Mouse (Mus musculus) lung, embryonic 16.5 days (tissue): ENCODE results near the gene Grin2b. TPM values are rescaled to one million over a fixed set of nuclear protein-coding genes. Genes with fewer than 3 reads are reported as not detected.

Experiments used
- ATAC-seq: fragments of 200-750 bp; cut with Nextera tagmentation; 2 replicates; pipeline ENCODE4 v1.8.0; 2017; ENCODE audit warnings: low read depth, mild to moderate bottlenecking, moderate library complexity
- H3K27ac ChIP-seq: fragments of 300-500 bp; sonication (generic); 2 replicates; pipeline ENCODE4 v1.5.1; 2014; ENCODE audit warnings: mild to moderate bottlenecking, control low read depth, low read length
- H3K27me3 ChIP-seq: fragments of 300-500 bp; sonication (generic); 2 replicates; pipeline ENCODE4 v1.6.1; 2014; ENCODE audit warnings: low read depth, low read length, mixed read lengths; ENCODE audit not compliant: control insufficient read depth, insufficient read depth
- H3K36me3 ChIP-seq: fragments of 300-500 bp; sonication (generic); 2 replicates; pipeline ENCODE4 v1.6.1; 2014; ENCODE audit warnings: low read length; ENCODE audit not compliant: control insufficient read depth, insufficient read depth
- H3K4me1 ChIP-seq: fragments of 300-500 bp; sonication (generic); replicated peaks from 2 replicates; pipeline ENCODE4 v1.6.1; 2014; ENCODE audit warnings: low read length, mixed read lengths; ENCODE audit not compliant: control insufficient read depth, insufficient read depth
- H3K4me2 ChIP-seq: fragments of 300-500 bp; sonication (generic); 2 replicates; pipeline ENCODE4 v1.6.1; 2014; ENCODE audit warnings: low read depth, low read length, control low read depth
- H3K4me3 ChIP-seq: fragments of 300-500 bp; sonication (generic); 2 replicates; pipeline ENCODE4 v1.5.1; 2014; ENCODE audit warnings: mild to moderate bottlenecking, low read length, control low read depth
- H3K9ac ChIP-seq: fragments of 300-500 bp; sonication (generic); 2 replicates; pipeline ENCODE4 v1.6.1; 2014; ENCODE audit warnings: low read length, control low read depth
- H3K9me3 ChIP-seq: fragments of 300-500 bp; sonication (generic); 2 replicates; pipeline ENCODE4 v1.6.1; 2016; ENCODE audit warnings: low read length; ENCODE audit not compliant: control insufficient read depth
- WGBS: fragments of 180-500 bp; shearing (Covaris S2); extraction: QIAGEN DNeasy Blood & Tissue Kit; methylation state at CpG from one replicate; pipeline ENCODE4 v1.1.7; 2014; 5-methylcytosine and 5-hydroxymethylcytosine counted together
- polyA plus RNA-seq: library from polyadenylated mRNA; unstranded; fragments of >200 nt; fragmentation: Nextera tagmentation; extraction: Ambion mirVana; gene quantifications from 2 replicates; pipeline ENCODE4 v1.2.1, GENCODE M21; 2015

The Grin2b gene
- polyA plus RNA-seq, 1 experiment from 2014 or later: 2.8 TPM

- ATAC-seq: no peak
- Histone ChIP-seq H3K9ac (no peak overlapping the region), H3K27me3 (no peaks in the 10 kb centered on the region), H3K36me3 (no peaks in the 10 kb centered on the region), H3K27ac (no peak overlapping the region), H3K9me3 (no peaks in the 10 kb centered on the region), H3K4me1 (no peaks in the 10 kb centered on the region), H3K4me2 (no peak overlapping the region), H3K4me3 (no peak overlapping the region)
- 80% methylated on average over 5 of the region's 5 CpGs for WGBS
These were observed 229.0 kb downstream of the Grin2b start for GRCm38 (mm10) chr6:135944358-135944757.

GRCm38 (mm10) chr6:135943121-135943617 lies 230.1 kb downstream of the Grin2b start:
- Histone ChIP-seq H3K9me3 (no peaks in the 10 kb centered on the region), H3K36me3 (no peaks in the 10 kb centered on the region), H3K4me3 (no peak overlapping the region), H3K4me2 (no peak overlapping the region), H3K9ac (no peak overlapping the region), H3K4me1 (no peaks in the 10 kb centered on the region), H3K27me3 (no peaks in the 10 kb centered on the region), H3K27ac (no peak overlapping the region)
- no peak for ATAC-seq
- 89% methylated on average over 6 of the region's 6 CpGs for WGBS

- Histone ChIP-seq H3K27ac (no peak overlapping the region), H3K9me3 (no peaks in the 10 kb centered on the region), H3K4me3 (no peak overlapping the region), H3K27me3 (no peaks in the 10 kb centered on the region), H3K9ac (no peak overlapping the region), H3K36me3 (no peaks in the 10 kb centered on the region), H3K4me2 (no peak overlapping the region), H3K4me1 (no peaks in the 10 kb centered on the region)
- 62% methylated on average over 3 of the region's 3 CpGs for WGBS
- ATAC-seq: no peak
These were observed 240.4 kb downstream of the Grin2b start for GRCm38 (mm10) chr6:135932924-135933323.

- no peak overlapping the region for H3K4me2 ChIP-seq
- H3K9ac ChIP-seq: no peak overlapping the region
- no peaks in the 10 kb centered on the region for H3K4me1 ChIP-seq
- H3K27ac ChIP-seq: no peak overlapping the region
- no peaks in the 10 kb centered on the region for H3K36me3 ChIP-seq
- 57% methylated on average over 6 of the region's 6 CpGs for WGBS
- no peak for ATAC-seq
- H3K9me3 ChIP-seq: no peaks in the 10 kb centered on the region
- H3K4me3 ChIP-seq: no peak overlapping the region
- no peaks in the 10 kb centered on the region for H3K27me3 ChIP-seq
These were observed 240.9 kb downstream of the Grin2b start for GRCm38 (mm10) chr6:135932400-135932920.

GRCm38 (mm10) chr6:135917676-135918075 lies 255.6 kb downstream of the Grin2b start:
- Histone ChIP-seq H3K9ac (no peak overlapping the region), H3K36me3 (no peaks in the 10 kb centered on the region), H3K4me3 (no peak overlapping the region), H3K9me3 (no peaks in the 10 kb centered on the region), H3K27me3 (no peaks in the 10 kb centered on the region), H3K4me2 (no peak overlapping the region), H3K4me1 (no peaks in the 10 kb centered on the region), H3K27ac (no peak overlapping the region)
- ATAC-seq: no peak

- Histone ChIP-seq H3K9me3 (no peaks in the 10 kb centered on the region), H3K4me3 (no peak overlapping the region), H3K27me3 (no peaks in the 10 kb centered on the region), H3K36me3 (no peaks in the 10 kb centered on the region), H3K27ac (no peak overlapping the region), H3K4me2 (no peak overlapping the region), H3K9ac (no peak overlapping the region), H3K4me1 (no peaks in the 10 kb centered on the region)
- ATAC-seq: no peak
- 91% methylated on average over 5 of the region's 5 CpGs for WGBS
These were observed 258.7 kb downstream of the Grin2b start for GRCm38 (mm10) chr6:135914608-135915007.

- Histone ChIP-seq H3K4me1 (no peaks in the 10 kb centered on the region), H3K9me3 (no peaks in the 10 kb centered on the region), H3K36me3 (no peaks in the 10 kb centered on the region), H3K27ac (no peak overlapping the region), H3K4me2 (no peak overlapping the region), H3K27me3 (no peaks in the 10 kb centered on the region; the same call in 1 of the 2 replicates), H3K4me3 (no peak overlapping the region), H3K9ac (no peak overlapping the region)
- 66% methylated on average over 3 of the region's 3 CpGs for WGBS
- ATAC-seq: no peak
These were observed 261.2 kb downstream of the Grin2b start for GRCm38 (mm10) chr6:135912114-135912513.

- no peaks in the 10 kb centered on the region for H3K36me3 ChIP-seq
- H3K4me2 ChIP-seq: no peak overlapping the region
- H3K4me1 ChIP-seq: no peaks in the 10 kb centered on the region
- no peak overlapping the region for H3K9ac ChIP-seq
- 77% methylated on average over 6 of the region's 6 CpGs for WGBS
- H3K27ac ChIP-seq: no peak overlapping the region
- no peak for ATAC-seq
- no peaks in the 10 kb centered on the region; the same call in 1 of the 2 replicates for H3K27me3 ChIP-seq
- no peaks in the 10 kb centered on the region for H3K9me3 ChIP-seq
- no peak overlapping the region for H3K4me3 ChIP-seq
These were observed 262.2 kb downstream of the Grin2b start for GRCm38 (mm10) chr6:135911131-135911530.

GRCm38 (mm10) chr6:135907540-135908320 lies 265.6 kb downstream of the Grin2b start:
- Histone ChIP-seq H3K9ac (no peak overlapping the region), H3K4me1 (no peaks in the 10 kb centered on the region), H3K9me3 (no peaks in the 10 kb centered on the region), H3K36me3 (no peaks in the 10 kb centered on the region), H3K4me3 (no peak overlapping the region), H3K4me2 (no peak overlapping the region), H3K27me3 (no peaks in the 10 kb centered on the region; the same call in 1 of the 2 replicates), H3K27ac (no peak overlapping the region)
- ATAC-seq: peak; percentile 85
- 20% methylated on average over 20 of the region's 20 CpGs for WGBS
